Mouse (Mus musculus) E14TG2a.4 (cell line): ENCODE results near the gene Sbf2.

ENCODE experiments used
- H3K27me3 ChIP-seq: 2 replicates; pipeline ENCODE4 v1.6.1; 2014; ENCODE audit warnings: low read length, control low read depth; ENCODE audit not compliant: insufficient read depth
- H3K36me3 ChIP-seq: 2 replicates; pipeline ENCODE4 v1.6.1; 2014; ENCODE audit warnings: low read length, control low read depth; ENCODE audit not compliant: insufficient read depth
- H3K4me1 ChIP-seq: replicated peaks from 2 replicates; pipeline ENCODE4 v1.6.1; 2014; ENCODE audit warnings: low read depth, low read length, control low read depth
- H3K4me3 ChIP-seq: replicated peaks from 2 replicates; pipeline ENCODE4 v1.5.1; 2014; ENCODE audit warnings: mild to moderate bottlenecking, low read length
- H3K9me3 ChIP-seq: 2 replicates; pipeline ENCODE4 v1.6.1; 2014; ENCODE audit warnings: low read length, control low read depth
- CTCF ChIP-seq: conservative IDR thresholded peaks from 2 replicates; pipeline ENCODE4 v1.5.1; 2014; ENCODE audit warnings: low read length
- NANOG ChIP-seq: IDR thresholded peaks from 2 replicates; pipeline ENCODE4 v1.6.1; 2014; ENCODE audit warnings: borderline replicate concordance, low read length, mixed read lengths
- POU5F1 ChIP-seq: IDR thresholded peaks from 2 replicates; pipeline ENCODE4 v1.6.1; 2014; ENCODE audit warnings: low read length, borderline replicate concordance

Sbf2 gene

DNA sequence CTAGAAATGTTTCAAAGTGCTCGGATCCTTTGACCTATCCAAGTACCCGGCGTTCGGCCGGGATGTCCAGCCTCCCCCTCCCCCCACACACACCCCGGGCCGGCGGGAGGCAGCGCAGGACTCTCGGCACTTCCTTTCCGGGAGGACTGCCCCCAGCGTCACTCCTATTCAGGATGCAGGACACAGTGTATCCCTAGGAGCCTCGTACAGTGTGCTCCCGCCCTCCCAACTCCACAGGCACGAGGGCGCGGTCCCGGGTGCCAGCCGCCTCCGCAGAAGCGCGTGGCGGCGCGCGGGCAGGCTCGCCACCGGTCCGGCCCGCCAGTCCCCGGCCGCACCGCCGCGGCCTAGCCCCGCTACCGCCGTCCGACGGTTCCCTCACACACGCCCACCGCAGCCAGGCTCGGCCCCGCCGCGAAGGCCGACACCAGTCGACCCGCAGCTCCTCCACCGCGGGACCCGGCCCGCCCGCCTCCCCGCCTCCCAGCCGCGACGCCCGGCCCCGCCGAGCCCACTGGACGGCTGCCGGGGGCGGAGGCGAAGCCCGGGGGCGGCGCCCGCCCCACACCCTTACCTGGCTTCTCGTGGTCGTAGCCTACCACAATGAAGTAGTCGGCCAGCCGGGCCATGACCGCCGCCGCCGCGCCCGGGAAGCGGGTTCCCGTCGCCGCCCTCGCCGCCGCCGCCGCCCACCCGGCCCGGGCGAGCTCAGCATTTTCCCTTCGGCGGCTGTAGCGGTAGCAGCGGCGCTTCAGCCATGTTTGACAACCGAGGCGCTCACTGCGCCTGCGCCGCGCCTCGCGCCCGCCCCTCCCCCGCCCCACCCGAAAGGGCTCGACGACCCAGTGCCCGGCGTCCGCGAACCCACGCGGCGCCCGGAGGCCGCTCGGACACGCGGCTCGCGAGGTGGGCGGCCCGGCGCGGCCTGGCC, at the start of gene Sbf2:
Gene Sbf2, minus strand, starts transcription at position 790 of the 931 bp plus-strand sequence.
- H3K36me3 ChIP-seq = no peaks in the 10 kb centered on the region
- TF ChIP-seq NANOG (no peak), CTCF (no peak), POU5F1 (no peak)
- peak within 1 kb of the TSS; percentile 85 for H3K4me3 ChIP-seq
- H3K27me3 ChIP-seq = peaks cover 3% of the 10 kb centered on the region; the same call in 1 of the 2 replicates
- H3K9me3 ChIP-seq = no peaks in the 10 kb centered on the region
- peaks cover 45% of the 10 kb centered on the region for H3K4me1 ChIP-seq

DNA sequence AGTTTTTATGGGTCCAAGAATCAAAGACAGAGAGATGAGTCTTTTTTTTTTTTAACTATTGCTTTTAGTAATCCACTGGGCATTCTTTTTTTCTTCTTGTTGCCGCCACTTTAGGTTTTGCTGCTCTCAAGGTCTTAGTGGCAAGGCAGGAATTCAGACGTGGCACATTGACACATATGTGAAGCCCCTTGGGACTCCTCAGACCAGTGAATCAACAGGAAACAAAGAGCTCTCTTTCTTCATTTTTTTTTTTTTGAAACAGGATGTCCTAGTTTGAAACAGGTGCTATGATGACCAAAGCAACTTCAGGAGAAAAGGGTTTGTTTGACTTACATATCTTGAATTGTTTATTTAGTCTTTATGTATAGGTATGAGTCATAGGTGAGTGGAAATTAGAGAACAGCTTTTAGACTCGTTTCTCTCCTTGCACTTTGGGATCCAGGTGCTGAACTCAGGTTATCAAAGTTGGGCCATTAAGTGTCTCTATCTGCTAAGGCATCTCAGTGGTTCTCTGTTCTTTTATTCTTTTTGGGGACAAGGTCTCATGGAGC, 43.7 kb upstream of the Sbf2 start:
- H3K4me3 ChIP-seq = no peak overlapping the region
- TF ChIP-seq CTCF = no peak
- no peak for TF ChIP-seq POU5F1
- TF ChIP-seq NANOG = no peak
- H3K27me3 ChIP-seq = peaks cover 5% of the 10 kb centered on the region; the same call in 1 of the 2 replicates
- H3K36me3 ChIP-seq = no peaks in the 10 kb centered on the region
- 0 out of 2 replicates have a peak, but pooled peaks cover 3% of the 10 kb centered on the region for H3K4me1 ChIP-seq
- H3K9me3 ChIP-seq = no peaks in the 10 kb centered on the region

DNA sequence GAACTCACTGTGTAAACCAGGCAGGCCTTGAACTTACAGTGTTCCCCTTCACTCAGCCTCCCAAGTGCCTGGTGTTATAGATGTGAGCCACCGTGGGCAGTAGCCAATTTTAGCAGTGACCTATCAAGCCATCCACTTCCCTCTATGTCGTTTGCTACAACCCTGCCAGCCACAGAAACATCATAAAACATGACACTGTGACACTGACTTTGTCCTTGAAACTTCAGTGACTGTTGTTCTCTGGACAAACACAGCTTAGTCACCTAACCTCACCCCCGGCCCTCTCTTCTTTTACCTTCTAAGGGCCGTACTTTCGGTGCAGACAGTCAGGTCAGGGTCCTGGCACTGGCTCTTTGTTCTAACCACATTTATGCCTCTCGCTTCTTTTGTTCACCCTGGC, 41.2 kb upstream of the Sbf2 start:
- peaks cover 5% of the 10 kb centered on the region; the same call in 1 of the 2 replicates for H3K27me3 ChIP-seq
- 0 out of 2 replicates have a peak, but pooled peaks cover 3% of the 10 kb centered on the region for H3K4me1 ChIP-seq
- H3K9me3 ChIP-seq = no peaks in the 10 kb centered on the region
- TF ChIP-seq CTCF (no peak), NANOG (no peak), POU5F1 (no peak)
- H3K4me3 ChIP-seq = no peak overlapping the region
- no peaks in the 10 kb centered on the region for H3K36me3 ChIP-seq

GRCm38 (mm10) chr7:110655230-110655629, 40.5 kb upstream of the Sbf2 start:
- Histone ChIP-seq H3K4me3 (no peak overlapping the region), H3K36me3 (no peaks in the 10 kb centered on the region), H3K9me3 (no peaks in the 10 kb centered on the region), H3K4me1 (0 out of 2 replicates have a peak, but pooled peaks cover 3% of the 10 kb centered on the region), H3K27me3 (peaks cover 5% of the 10 kb centered on the region; the same call in 1 of the 2 replicates)
- TF ChIP-seq CTCF (no peak), NANOG (no peak), POU5F1 (no peak)

DNA sequence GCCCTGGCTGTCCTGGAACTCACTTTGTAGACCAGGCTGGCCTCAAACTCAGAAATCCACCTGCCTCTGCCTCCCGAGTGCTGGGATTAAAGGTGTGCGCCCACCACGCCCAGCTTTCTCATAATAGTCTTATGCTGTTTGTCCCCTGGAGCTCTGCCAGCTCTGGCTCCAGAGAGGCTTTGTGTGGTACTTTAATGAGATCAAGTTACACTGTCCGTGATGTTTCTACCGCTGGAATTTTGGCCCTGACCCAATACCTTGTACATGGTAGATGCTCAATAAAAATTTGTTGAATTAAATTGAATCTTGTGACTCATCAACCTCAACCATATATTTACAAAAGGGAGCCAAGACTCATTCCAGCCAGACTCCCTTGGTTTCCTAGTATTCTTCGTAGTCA, 36.4 kb upstream of the Sbf2 start:
- Histone ChIP-seq H3K27me3 (peaks cover 9% of the 10 kb centered on the region; the same call in 1 of the 2 replicates), H3K9me3 (peaks cover 9% of the 10 kb centered on the region), H3K4me3 (no peak overlapping the region), H3K4me1 (peaks cover 20% of the 10 kb centered on the region), H3K36me3 (no peaks in the 10 kb centered on the region)
- no peak for TF ChIP-seq CTCF
- TF ChIP-seq NANOG = no peak
- no peak for TF ChIP-seq POU5F1

DNA sequence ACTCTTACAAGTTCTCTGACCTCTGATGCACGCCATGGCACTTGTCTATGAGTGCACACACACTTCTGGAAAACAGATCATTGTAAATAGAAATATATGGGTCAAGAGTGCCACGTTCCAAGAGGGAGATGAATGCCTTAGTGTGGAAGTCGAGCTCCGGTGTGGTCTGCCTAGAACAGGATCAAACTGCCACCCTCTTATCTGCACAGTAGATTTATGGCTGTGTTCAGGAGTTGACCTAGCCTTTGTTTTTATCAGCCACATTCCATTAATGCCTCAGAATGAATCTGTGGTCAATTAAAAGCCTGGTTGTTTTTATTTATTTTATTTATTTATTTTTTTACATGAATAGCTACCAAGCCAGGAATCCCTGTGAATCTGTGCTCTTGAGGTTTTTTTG, 35.8 kb upstream of the Sbf2 start:
- H3K27me3 ChIP-seq = peaks cover 9% of the 10 kb centered on the region; the same call in 1 of the 2 replicates
- no peaks in the 10 kb centered on the region for H3K36me3 ChIP-seq
- H3K4me3 ChIP-seq = no peak overlapping the region
- peaks cover 24% of the 10 kb centered on the region for H3K4me1 ChIP-seq
- peaks cover 9% of the 10 kb centered on the region for H3K9me3 ChIP-seq
- TF ChIP-seq POU5F1 (no peak), NANOG (no peak), CTCF (no peak)

DNA sequence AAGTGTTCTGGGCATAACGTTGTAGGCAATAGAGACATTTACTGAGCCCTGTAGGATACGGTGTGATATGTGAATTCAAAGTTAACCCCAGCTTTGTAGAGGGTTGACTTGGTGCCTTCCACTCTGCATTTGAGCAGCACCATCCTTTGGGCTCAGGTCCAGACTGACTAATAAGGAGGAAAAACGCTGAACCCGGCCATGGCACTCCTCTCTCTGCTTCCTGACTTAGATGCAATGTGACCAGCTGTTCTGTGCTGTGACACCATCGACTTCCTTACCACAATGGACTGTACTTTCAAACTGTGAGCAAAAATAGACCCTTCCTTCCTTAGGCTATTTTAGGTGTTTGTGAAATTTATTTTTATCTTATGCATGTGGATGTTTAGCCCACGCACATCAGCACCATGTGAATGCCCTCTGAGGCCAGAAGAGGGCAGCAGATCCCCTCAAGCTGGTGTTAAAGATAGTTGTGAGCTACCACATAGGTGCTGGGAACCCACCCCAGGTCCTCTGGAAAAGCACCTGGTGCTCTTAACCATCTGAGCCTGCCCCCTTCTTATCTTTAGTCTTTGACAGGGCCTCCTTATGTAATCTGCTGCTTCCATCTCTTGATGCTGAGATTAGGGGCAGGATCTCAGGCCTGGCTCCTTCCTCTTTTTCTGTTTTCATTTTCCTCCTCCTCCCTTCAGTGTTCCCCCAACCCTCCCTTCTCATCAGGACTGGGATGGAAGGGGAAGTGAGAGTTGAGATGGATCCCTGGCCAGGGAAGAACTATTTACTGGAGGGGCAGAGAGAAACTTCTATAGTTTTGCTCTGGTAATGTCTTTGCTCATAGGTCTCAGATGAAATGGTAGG, 34.6 kb upstream of the Sbf2 start:
- Histone ChIP-seq H3K9me3 (peaks cover 9% of the 10 kb centered on the region), H3K36me3 (no peaks in the 10 kb centered on the region), H3K27me3 (peaks cover 7% of the 10 kb centered on the region), H3K4me3 (no peak overlapping the region), H3K4me1 (peaks cover 27% of the 10 kb centered on the region)
- no peak for TF ChIP-seq NANOG
- TF ChIP-seq POU5F1 = no peak
- peak; percentile 32; the same call in 1 of the 2 replicates for TF ChIP-seq CTCF
